Mouse (Mus musculus) MEL (cell line): ENCODE measurements at regions not wholly inside any gene's neighbourhood (a gene's known extent, or its start where the extent isn't known, plus 50 kb on each side); places are given as distances from the start of the nearest gene placed in this dataset.

Source experiments
- DNase-seq: peaks from one replicate; pipeline ENCODE4 v3.0.0; 2011; ENCODE audit warnings: low read depth, low spot score
- H3K27ac ChIP-seq: 2 replicates; pipeline ENCODE4 v1.5.1; 2012; ENCODE audit warnings: low read depth, mild to moderate bottlenecking, control low read depth, low read length, moderate library complexity; ENCODE audit not compliant: control insufficient read depth
- H3K27me3 ChIP-seq, 2 experiments: fragments of 150-350 bp in 1 of 2; sonication (generic) in 1 of 2; 2 replicates each; pipeline ENCODE4 v1.6.1; 2012; ENCODE audit warnings: low read length in 2 of 2, mild to moderate bottlenecking in 2 of 2, improper control_type of control experiment in 1 of 2, moderate library complexity in 1 of 2; ENCODE audit not compliant: insufficient read depth in 2 of 2, control insufficient read depth in 1 of 2
- H3K36me3 ChIP-seq, 2 experiments: 2 replicates each; pipeline ENCODE4 v1.6.1; 2012 to 2014; ENCODE audit warnings: low read length in 2 of 2, improper control_type of control experiment in 1 of 2, inconsistent platforms in 1 of 2, mild to moderate bottlenecking in 1 of 2; ENCODE audit not compliant: insufficient read depth in 2 of 2, control insufficient read depth in 1 of 2
- H3K4me1 ChIP-seq, 2 experiments: fragments of 150-350 bp in 1 of 2; sonication (generic) in 1 of 2; 2 replicates each; pipeline ENCODE4 v1.6.1; 2012; ENCODE audit warnings: low read length in 2 of 2, improper control_type of control experiment in 1 of 2, mild to moderate bottlenecking in 1 of 2; ENCODE audit not compliant: insufficient read depth in 2 of 2, control insufficient read depth in 1 of 2
- H3K4me3 ChIP-seq, 2 experiments: fragments of 150-350 bp in 1 of 2; sonication (generic) in 1 of 2; 2 replicates each; pipeline ENCODE4 v1.5.1; 2012; ENCODE audit warnings: low read depth in 2 of 2, low read length in 2 of 2, mild to moderate bottlenecking in 2 of 2, moderate library complexity in 2 of 2, control low read depth in 1 of 2, improper control_type of control experiment in 1 of 2; ENCODE audit not compliant: control insufficient read depth in 1 of 2, insufficient read depth in 1 of 2
- H3K79me2 ChIP-seq: 2 replicates; pipeline ENCODE4 v1.6.1; 2012; ENCODE audit warnings: mild to moderate bottlenecking, low read length, moderate library complexity; ENCODE audit not compliant: control insufficient read depth, poor library complexity, insufficient read depth
- H3K9ac ChIP-seq: 2 replicates; pipeline ENCODE4 v1.6.1; 2012; ENCODE audit warnings: low read depth, mild to moderate bottlenecking, control low read depth, low read length, moderate library complexity; ENCODE audit not compliant: control insufficient read depth, poor library complexity, severe bottlenecking
- H3K9me3 ChIP-seq: fragments of 150-350 bp; sonication (generic); replicated peaks from 2 replicates; pipeline ENCODE4 v1.6.1; 2012; ENCODE audit warnings: mild to moderate bottlenecking, low read length, improper control_type of control experiment, moderate library complexity; ENCODE audit not compliant: insufficient read depth
- CTCF ChIP-seq, 3 experiments: IDR thresholded peaks in 2 of 3; conservative IDR thresholded peaks in 1 of 3; 2 replicates each; pipeline ENCODE4 v1.5.1; 2011 to 2012; ENCODE audit warnings: low read length in 3 of 3, low read depth in 2 of 3, mild to moderate bottlenecking in 2 of 3, improper control_type of control experiment in 1 of 3, inconsistent platforms in 1 of 3, mixed read lengths in 1 of 3, moderate library complexity in 1 of 3; ENCODE audit not compliant: control insufficient read depth in 1 of 3, insufficient read depth in 1 of 3, poor library complexity in 1 of 3, severe bottlenecking in 1 of 3
- E2F4 ChIP-seq: IDR thresholded peaks from 2 replicates; pipeline ENCODE4 v1.6.1; 2011; ENCODE audit warnings: low read depth, low read length, improper control_type of control experiment, borderline replicate concordance
- EP300 ChIP-seq, 2 experiments: IDR thresholded peaks; 2 replicates each; pipeline ENCODE4 v1.6.1; 2011; ENCODE audit warnings: improper control_type of control experiment in 2 of 2, low read length in 2 of 2, low read depth in 1 of 2, mild to moderate bottlenecking in 1 of 2
- ETS1 ChIP-seq: IDR thresholded peaks from 2 replicates; pipeline ENCODE4 v1.6.1; 2012; ENCODE audit warnings: low read depth, mild to moderate bottlenecking, inconsistent platforms, low read length, improper control_type of control experiment, moderate library complexity
- GATA1 ChIP-seq: IDR thresholded peaks from 2 replicates; pipeline ENCODE4 v1.6.1; 2011; ENCODE audit warnings: low read depth, low read length, improper control_type of control experiment
- HCFC1 ChIP-seq: IDR thresholded peaks from 2 replicates; pipeline ENCODE4 v1.6.1; 2012; ENCODE audit warnings: low read depth, mild to moderate bottlenecking, inconsistent platforms, low read length, improper control_type of control experiment, moderate library complexity
- KAT2A ChIP-seq: conservative IDR thresholded peaks from 2 replicates; pipeline ENCODE4 v1.6.1; 2012; ENCODE audit warnings: low read depth, low read length, improper control_type of control experiment, inconsistent platforms
- MAZ ChIP-seq: IDR thresholded peaks from 2 replicates; pipeline ENCODE4 v1.6.1; 2012; ENCODE audit warnings: low read depth, mild to moderate bottlenecking, inconsistent platforms, low read length, improper control_type of control experiment
- MEF2A ChIP-seq: IDR thresholded peaks from 2 replicates; pipeline ENCODE4 v1.6.1; 2014; ENCODE audit warnings: low read depth, mild to moderate bottlenecking, inconsistent platforms, low read length, improper control_type of control experiment; ENCODE audit not compliant: poor library complexity, insufficient replicate concordance, severe bottlenecking; ENCODE audit errors: extremely low read depth
- MXI1 ChIP-seq: IDR thresholded peaks from 2 replicates; pipeline ENCODE4 v1.6.1; 2011; ENCODE audit warnings: mild to moderate bottlenecking, low read depth, low read length, improper control_type of control experiment
- MYC ChIP-seq: IDR thresholded peaks from 2 replicates; pipeline ENCODE4 v1.6.1; 2011; ENCODE audit warnings: low read depth, mild to moderate bottlenecking, low read length, improper control_type of control experiment, moderate library complexity
- NELFE ChIP-seq: IDR thresholded peaks from 2 replicates; pipeline ENCODE4 v1.6.1; 2011; ENCODE audit warnings: low read depth, low read length, improper control_type of control experiment
- NRF1 ChIP-seq: IDR thresholded peaks from 2 replicates; pipeline ENCODE4 v1.6.1; 2014; ENCODE audit warnings: low read depth, mild to moderate bottlenecking, inconsistent platforms, low read length, improper control_type of control experiment, moderate library complexity; ENCODE audit not compliant: poor library complexity, insufficient read depth, severe bottlenecking
- POLR2A ChIP-seq, 2 experiments: IDR thresholded peaks; 2 replicates each; pipeline ENCODE4 v1.6.1; 2011 to 2012; ENCODE audit warnings: low read length in 2 of 2, mild to moderate bottlenecking in 2 of 2, control low read depth in 1 of 2, improper control_type of control experiment in 1 of 2, low read depth in 1 of 2, moderate library complexity in 1 of 2; ENCODE audit not compliant: control insufficient read depth in 1 of 2, insufficient read depth in 1 of 2, poor library complexity in 1 of 2
- RAD21 ChIP-seq: IDR thresholded peaks from 2 replicates; pipeline ENCODE4 v1.6.1; 2011; ENCODE audit warnings: mild to moderate bottlenecking, low read depth, low read length, improper control_type of control experiment
- RCOR1 ChIP-seq: IDR thresholded peaks from 2 replicates; pipeline ENCODE4 v1.6.1; 2012; ENCODE audit warnings: low read depth, mild to moderate bottlenecking, inconsistent platforms, low read length, improper control_type of control experiment
- SIN3A ChIP-seq: IDR thresholded peaks from 2 replicates; pipeline ENCODE4 v1.6.1; 2012; ENCODE audit warnings: low read length, improper control_type of control experiment, inconsistent platforms
- TAL1 ChIP-seq: IDR thresholded peaks from 2 replicates; pipeline ENCODE4 v1.6.1; 2012; ENCODE audit warnings: mild to moderate bottlenecking, inconsistent platforms, low read length, moderate library complexity, mixed read lengths
- UBTF ChIP-seq: IDR thresholded peaks from 2 replicates; pipeline ENCODE4 v1.6.1; 2012; ENCODE audit warnings: low read depth, mild to moderate bottlenecking, inconsistent platforms, low read length, improper control_type of control experiment, moderate library complexity, borderline replicate concordance; ENCODE audit not compliant: insufficient read depth
- USF1 ChIP-seq: IDR thresholded peaks from 2 replicates; pipeline ENCODE4 v1.6.1; 2014; ENCODE audit warnings: low read depth, mild to moderate bottlenecking, inconsistent platforms, low read length, improper control_type of control experiment, moderate library complexity
- USF2 ChIP-seq, 2 experiments: IDR thresholded peaks; 2 replicates each; pipeline ENCODE4 v1.6.1; 2011 to 2012; ENCODE audit warnings: improper control_type of control experiment in 2 of 2, low read length in 2 of 2, borderline replicate concordance in 1 of 2, inconsistent platforms in 1 of 2, low read depth in 1 of 2, mild to moderate bottlenecking in 1 of 2; ENCODE audit not compliant: insufficient read depth in 1 of 2
- ZC3H11A ChIP-seq: IDR thresholded peaks from 2 replicates; pipeline ENCODE4 v1.6.1; 2012; ENCODE audit warnings: low read depth, mild to moderate bottlenecking, inconsistent platforms, low read length, improper control_type of control experiment
- ZKSCAN1 ChIP-seq: IDR thresholded peaks from 2 replicates; pipeline ENCODE4 v1.6.1; 2012; ENCODE audit warnings: low read depth, mild to moderate bottlenecking, inconsistent platforms, low read length, improper control_type of control experiment, moderate library complexity

DNA sequence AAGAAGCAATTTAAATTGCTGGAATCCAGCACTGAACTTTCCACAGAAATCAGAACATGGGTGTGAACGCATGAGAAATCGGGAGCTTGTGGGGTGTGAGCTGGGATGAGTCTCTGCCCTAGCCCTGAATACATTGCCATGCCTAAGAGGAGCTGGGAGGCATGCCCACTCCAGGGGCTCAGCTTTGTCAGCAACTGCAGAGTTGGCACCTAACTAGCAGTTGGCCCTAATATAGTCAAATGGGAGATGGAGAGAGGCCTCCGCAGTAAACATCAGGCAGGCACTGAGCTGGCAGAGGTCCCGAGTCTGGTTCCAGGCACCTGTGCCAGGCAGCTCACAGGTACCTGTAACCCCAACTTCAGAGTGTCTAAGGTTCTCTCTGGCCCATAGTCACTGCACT, 260.1 kb upstream of the Cdh4 start:
- no peaks in the 10 kb centered on the region for H3K79me2 ChIP-seq
- H3K4me1 ChIP-seq: no peaks in the 10 kb centered on the region
- no peak overlapping the region for H3K27ac ChIP-seq
- H3K27me3 ChIP-seq: no peaks in the 10 kb centered on the region
- H3K4me3 ChIP-seq: no peak overlapping the region
- TF ChIP-seq MXI1 (no peak), NELFE (no peak), UBTF (no peak), RAD21 (no peak), RCOR1 (no peak), TAL1 (no peak), POLR2A (IDR thresholded peaks at IDR 0.05; ENCODE audit: control insufficient read depth in 1 of 2, insufficient read depth in 1 of 2, low read depth in 1 of 2, low read length in 2 of 2, poor library complexity in 1 of 2) (no peak), ETS1 (no peak), ZKSCAN1 (no peak), MAZ (no peak), ZC3H11A (no peak), SIN3A (no peak), MYC (no peak), CTCF (IDR thresholded peaks at IDR 0.05 in 2 of 3, conservative IDR thresholded peaks at IDR 0.05 in 1 of 3; ENCODE audit: control insufficient read depth in 1 of 3, insufficient read depth in 1 of 3, low read depth in 2 of 3, low read length in 3 of 3, poor library complexity in 1 of 3, severe bottlenecking in 1 of 3) (no peak), USF1 (no peak), USF2 (IDR thresholded peaks at IDR 0.05; ENCODE audit: borderline replicate concordance in 1 of 2, insufficient read depth in 1 of 2, low read depth in 1 of 2, low read length in 2 of 2) (no peak), EP300 (IDR thresholded peaks at IDR 0.05; ENCODE audit: low read depth in 1 of 2, low read length in 2 of 2) (no peak), E2F4 (no peak)
- H3K9ac ChIP-seq: no peak overlapping the region
- no peaks in the 10 kb centered on the region for H3K36me3 ChIP-seq
- no peak for DNase-seq
- H3K9me3 ChIP-seq: no peaks in the 10 kb centered on the region

DNA sequence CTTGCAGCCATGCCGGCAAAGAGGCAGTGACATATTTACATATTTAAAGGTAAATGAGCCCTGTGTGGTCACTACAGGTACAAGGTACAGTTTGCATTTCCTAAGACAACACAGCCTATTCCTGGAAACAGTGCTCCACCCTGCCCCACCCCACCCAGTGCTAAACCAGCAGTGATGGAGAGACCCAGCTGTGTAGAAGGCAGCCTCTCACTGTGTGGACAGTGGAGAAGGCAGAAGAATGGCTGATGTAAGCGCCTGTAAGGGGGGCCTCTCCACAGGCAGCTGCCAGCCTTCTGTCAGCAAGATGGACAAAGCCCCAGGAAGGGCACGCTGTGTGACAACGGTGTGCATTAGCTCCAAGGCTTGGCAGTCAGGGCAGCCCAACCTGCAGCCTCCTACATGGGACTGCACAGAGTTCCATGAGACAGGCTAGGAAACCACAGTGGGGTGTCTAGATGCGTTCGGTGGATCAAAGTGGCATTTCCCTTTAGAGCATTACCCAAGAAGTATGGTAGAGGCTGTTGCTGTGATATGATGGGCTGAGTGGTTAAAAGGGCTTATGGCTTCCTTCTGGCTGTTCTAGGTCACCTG, 249.2 kb upstream of the Cdh4 start:
- H3K27me3 ChIP-seq: no peaks in the 10 kb centered on the region
- DNase-seq: no peak
- H3K9me3 ChIP-seq: no peaks in the 10 kb centered on the region

More for the DNA sequence above, 249.2 kb upstream of the Cdh4 start:
- no peaks in the 10 kb centered on the region for H3K79me2 ChIP-seq
- no peaks in the 10 kb centered on the region for H3K36me3 ChIP-seq
- no peak for TF ChIP-seq MEF2A
- TF ChIP-seq RAD21: no peak
- TF ChIP-seq KAT2A: no peak
- no peak for TF ChIP-seq GATA1
- TF ChIP-seq EP300 (IDR thresholded peaks at IDR 0.05; ENCODE audit: low read depth in 1 of 2, low read length in 2 of 2): no peak
- no peak for TF ChIP-seq RCOR1
- no peak for TF ChIP-seq HCFC1
- no peak for TF ChIP-seq CTCF (IDR thresholded peaks at IDR 0.05 in 2 of 3, conservative IDR thresholded peaks at IDR 0.05 in 1 of 3; ENCODE audit: control insufficient read depth in 1 of 3, insufficient read depth in 1 of 3, low read depth in 2 of 3, low read length in 3 of 3, poor library complexity in 1 of 3, severe bottlenecking in 1 of 3)
- no peak for TF ChIP-seq E2F4
- no peak for TF ChIP-seq ZC3H11A
- TF ChIP-seq NRF1: no peak
- TF ChIP-seq POLR2A (IDR thresholded peaks at IDR 0.05; ENCODE audit: control insufficient read depth in 1 of 2, insufficient read depth in 1 of 2, low read depth in 1 of 2, low read length in 2 of 2, poor library complexity in 1 of 2): no peak
- no peak for TF ChIP-seq ZKSCAN1
- no peak overlapping the region for H3K27ac ChIP-seq
- no peak overlapping the region for H3K4me3 ChIP-seq
- H3K9ac ChIP-seq: no peak overlapping the region
- H3K4me1 ChIP-seq: no peaks in the 10 kb centered on the region
